Mouse (Mus musculus) liver, embryonic 16.5 days (tissue): ENCODE results near the gene Mvb12a. TPM values are rescaled to one million over a fixed set of nuclear protein-coding genes. Genes with fewer than 3 reads are reported as not detected.
"Not testable (repeated sequence)": the region's sequence is repeated elsewhere in the genome, so short reads cannot be mapped to it uniquely, and the experiment has no call there.

Experiments used
- ATAC-seq: fragments of 200-750 bp; cut with Nextera tagmentation; 2 replicates; pipeline ENCODE4 v1.8.0; 2017; ENCODE audit warnings: low read depth, mild to moderate bottlenecking, moderate number of reproducible peaks, moderate library complexity
- H3K27ac ChIP-seq: fragments of 300-500 bp; sonication (generic); 2 replicates; pipeline ENCODE4 v1.5.1; 2014; ENCODE audit warnings: mild to moderate bottlenecking, low read length
- H3K27me3 ChIP-seq: fragments of 300-500 bp; sonication (generic); 2 replicates; pipeline ENCODE4 v1.6.1; 2014; ENCODE audit warnings: low read depth, low read length, mixed read lengths; ENCODE audit not compliant: control insufficient read depth, insufficient read depth
- H3K36me3 ChIP-seq: fragments of 300-500 bp; sonication (generic); 2 replicates; pipeline ENCODE4 v1.6.1; 2014; ENCODE audit warnings: mild to moderate bottlenecking; ENCODE audit not compliant: control insufficient read depth, insufficient read depth
- H3K4me1 ChIP-seq: fragments of 300-500 bp; sonication (generic); 2 replicates; pipeline ENCODE4 v1.6.1; 2014; ENCODE audit warnings: low read depth, low read length, mixed read lengths; ENCODE audit not compliant: control insufficient read depth
- H3K4me2 ChIP-seq: fragments of 300-500 bp; sonication (generic); 2 replicates; pipeline ENCODE4 v1.6.1; 2014; ENCODE audit warnings: low read depth, low read length, mixed read lengths
- H3K4me3 ChIP-seq: fragments of 300-500 bp; sonication (generic); 2 replicates; pipeline ENCODE4 v1.5.1; 2014; ENCODE audit warnings: low read depth, mild to moderate bottlenecking, low read length
- H3K9ac ChIP-seq: fragments of 300-500 bp; sonication (generic); 2 replicates; pipeline ENCODE4 v1.6.1; 2014; ENCODE audit warnings: low read depth, low read length
- H3K9me3 ChIP-seq: fragments of 300-500 bp; sonication (generic); replicated peaks from 2 replicates; pipeline ENCODE4 v1.6.1; 2016; ENCODE audit warnings: low read length; ENCODE audit not compliant: control insufficient read depth
- WGBS: fragments of 180-500 bp; shearing (Covaris S2); extraction: QIAGEN DNeasy Blood & Tissue Kit; methylation state at CpG from one replicate; pipeline ENCODE4 v1.1.7; 2014; ENCODE audit not compliant: insufficient replicate concordance; 5-methylcytosine and 5-hydroxymethylcytosine counted together
- polyA plus RNA-seq: library from polyadenylated mRNA; unstranded; fragments of >200 nt; fragmentation: Nextera tagmentation; extraction: Ambion mirVana; gene quantifications from 2 replicates; pipeline ENCODE4 v1.2.1, GENCODE M21; 2015

Gene Mvb12a
- polyA plus RNA-seq, 1 experiment from 2014 or later: 32.5 TPM

DNA sequence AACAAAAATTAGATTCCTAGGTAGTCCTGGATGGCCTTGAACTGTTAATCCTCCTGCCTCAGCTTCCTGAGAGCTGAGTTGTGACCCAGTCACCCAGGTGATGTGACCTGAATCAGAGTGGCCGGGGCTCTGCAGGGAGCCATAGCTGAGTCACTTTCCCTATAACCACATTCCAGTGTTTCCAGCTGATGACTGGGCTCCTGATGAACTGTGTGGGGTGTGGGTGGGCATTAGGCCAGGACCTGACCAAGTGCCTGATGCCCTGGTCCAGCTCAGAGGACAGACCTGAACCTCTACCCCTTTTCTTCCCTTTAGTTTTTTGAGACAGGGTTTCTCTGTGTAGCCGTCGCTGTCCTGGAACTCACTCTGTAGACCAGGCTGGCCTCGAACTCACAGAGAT is 37.4 kb upstream of the Mvb12a start:
- no peak overlapping the region for H3K9ac ChIP-seq
- no peak for ATAC-seq
- H3K36me3 ChIP-seq: no peaks in the 10 kb centered on the region
- peaks cover 3% of the 10 kb centered on the region; the same call in 1 of the 2 replicates for H3K4me1 ChIP-seq
- 69% methylated on average over 4 of the region's 4 CpGs for WGBS
- H3K9me3 ChIP-seq: no peaks in the 10 kb centered on the region
- H3K27me3 ChIP-seq: peaks cover 37% of the 10 kb centered on the region
- no peak overlapping the region for H3K4me3 ChIP-seq
- no peak overlapping the region for H3K4me2 ChIP-seq
- H3K27ac ChIP-seq: no peak overlapping the region

DNA sequence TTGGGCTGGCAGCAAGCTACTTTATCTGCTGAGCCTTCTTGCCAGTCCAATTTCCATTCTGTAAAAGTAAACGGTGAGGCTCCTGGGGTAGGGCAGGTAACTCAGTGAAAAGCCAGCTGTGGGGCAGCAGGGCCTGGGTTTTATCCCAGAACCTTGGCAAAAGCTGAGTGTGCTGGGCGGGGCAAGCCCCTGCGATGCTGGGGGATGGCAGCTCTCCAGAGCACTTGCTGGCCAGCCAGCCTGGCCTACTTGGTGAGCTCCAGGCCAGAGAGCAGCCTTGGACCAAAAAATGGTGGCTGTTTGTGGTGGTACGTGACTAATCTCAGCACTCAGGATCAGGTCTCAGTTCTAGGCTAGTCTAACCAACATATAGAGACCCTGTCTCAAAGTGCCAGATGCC is 36.7 kb upstream of the Mvb12a start:
- Histone ChIP-seq H3K4me3 (no peak overlapping the region), H3K36me3 (no peaks in the 10 kb centered on the region), H3K9me3 (no peaks in the 10 kb centered on the region), H3K4me2 (no peak overlapping the region), H3K4me1 (peaks cover 3% of the 10 kb centered on the region; the same call in 1 of the 2 replicates), H3K27me3 (peaks cover 37% of the 10 kb centered on the region), H3K27ac (no peak overlapping the region), H3K9ac (no peak overlapping the region)
- WGBS: 62% methylated on average over 4 of the region's 4 CpGs
- ATAC-seq: no peak

DNA sequence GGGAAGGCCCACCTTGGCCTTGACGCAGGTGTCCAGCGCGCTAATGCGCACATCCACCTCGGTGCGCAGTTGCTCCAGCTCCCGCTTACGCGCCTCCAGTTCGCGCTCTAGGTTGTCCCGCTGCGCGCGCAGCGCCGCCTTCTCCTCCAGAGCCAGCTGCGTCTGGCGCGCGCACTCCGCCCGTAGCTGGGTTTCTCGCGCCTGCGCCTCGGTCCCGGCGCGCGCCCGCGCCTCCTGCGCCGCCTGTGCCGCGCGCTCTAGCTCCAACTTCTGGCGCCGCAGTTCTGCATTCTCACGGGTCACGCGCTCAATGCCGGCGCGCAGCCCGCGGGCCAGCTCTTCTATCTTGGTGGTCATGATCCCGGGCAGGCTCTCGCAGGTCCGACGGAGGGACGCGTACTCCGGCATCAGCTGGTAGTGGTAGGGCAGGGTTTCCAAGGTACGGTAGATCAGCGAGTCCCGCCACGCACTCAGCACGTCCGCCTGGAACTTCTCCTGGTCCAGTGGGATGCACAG is 35.1 kb upstream of the Mvb12a start:
- 2% methylated on average over 60 of the region's 61 CpGs for WGBS
- peak; percentile 49 for ATAC-seq
- H3K36me3 ChIP-seq: no peaks in the 10 kb centered on the region
- no peak overlapping the region for H3K9ac ChIP-seq
- peak overlapping the region; percentile 47 for H3K4me2 ChIP-seq
- peaks cover 37% of the 10 kb centered on the region for H3K27me3 ChIP-seq
- H3K4me1 ChIP-seq: peaks cover 12% of the 10 kb centered on the region
- no peaks in the 10 kb centered on the region for H3K9me3 ChIP-seq
- no peak overlapping the region for H3K27ac ChIP-seq
- peak overlapping the region; percentile 36 for H3K4me3 ChIP-seq

DNA sequence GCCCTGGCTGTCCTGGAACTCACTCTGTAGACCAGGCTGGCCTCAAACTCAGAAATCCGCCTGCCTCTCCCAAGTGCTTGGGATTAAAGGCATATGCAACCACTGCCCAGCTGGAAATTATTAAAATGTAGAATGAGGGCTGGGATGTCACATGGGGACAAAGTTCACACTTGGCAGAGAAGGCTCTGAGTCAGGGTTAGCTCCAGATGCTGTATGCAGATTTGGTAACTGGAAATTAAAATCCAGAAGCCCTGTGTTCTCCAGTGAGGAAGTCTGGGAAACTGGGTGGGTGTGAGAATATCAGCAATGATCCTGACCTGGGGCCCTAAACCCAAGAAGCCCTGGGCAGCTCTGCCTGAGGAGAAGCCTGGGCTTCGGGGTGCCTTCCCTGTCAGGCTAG is 33.4 kb upstream of the Mvb12a start:
- H3K27me3 ChIP-seq: peaks cover 37% of the 10 kb centered on the region
- no peaks in the 10 kb centered on the region for H3K9me3 ChIP-seq
- no peak overlapping the region for H3K4me3 ChIP-seq
- H3K4me2 ChIP-seq: no peak overlapping the region
- H3K36me3 ChIP-seq: no peaks in the 10 kb centered on the region
- peaks cover 12% of the 10 kb centered on the region for H3K4me1 ChIP-seq
- ATAC-seq: no peak
- 72% methylated on average over 2 of the region's 2 CpGs for WGBS
- no peak overlapping the region for H3K27ac ChIP-seq
- H3K9ac ChIP-seq: no peak overlapping the region

DNA sequence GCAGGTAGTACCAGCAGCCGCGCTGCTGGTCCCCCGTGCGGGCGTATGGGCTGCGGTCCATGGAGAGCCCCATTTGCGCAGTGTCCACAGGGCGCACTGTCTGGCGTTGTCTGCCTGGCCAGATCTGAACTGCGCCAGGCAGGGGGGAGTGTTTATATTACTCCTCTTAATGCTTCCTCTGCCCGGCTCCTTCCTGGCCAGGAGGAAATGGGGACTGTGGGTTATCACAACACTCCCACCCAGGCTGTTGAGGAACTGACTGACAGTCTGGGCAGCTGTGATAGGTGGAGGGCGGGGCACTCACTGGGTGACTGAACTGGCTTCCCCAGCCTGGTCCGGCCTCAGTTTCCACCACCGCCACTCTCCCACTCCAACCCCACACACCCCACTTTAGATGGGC is 31.1 kb upstream of the Mvb12a start, which contains the start of gene Plvap:
Gene Plvap, minus strand, starts transcription at position 109 of the 400 bp plus-strand sequence.
- peaks cover 27% of the 10 kb centered on the region for H3K27me3 ChIP-seq
- no peak within 1 kb of the TSS for H3K9ac ChIP-seq
- 7% methylated on average over 14 of the region's 14 CpGs for WGBS
- peak within 1 kb of the TSS; percentile 43 for H3K4me3 ChIP-seq
- no peak within 1 kb of the TSS for H3K27ac ChIP-seq
- H3K4me1 ChIP-seq: peaks cover 12% of the 10 kb centered on the region
- H3K4me2 ChIP-seq: peak within 1 kb of the TSS; percentile 50
- peak; percentile 81 for ATAC-seq
- no peaks in the 10 kb centered on the region for H3K9me3 ChIP-seq
- no peaks in the 10 kb centered on the region for H3K36me3 ChIP-seq

DNA sequence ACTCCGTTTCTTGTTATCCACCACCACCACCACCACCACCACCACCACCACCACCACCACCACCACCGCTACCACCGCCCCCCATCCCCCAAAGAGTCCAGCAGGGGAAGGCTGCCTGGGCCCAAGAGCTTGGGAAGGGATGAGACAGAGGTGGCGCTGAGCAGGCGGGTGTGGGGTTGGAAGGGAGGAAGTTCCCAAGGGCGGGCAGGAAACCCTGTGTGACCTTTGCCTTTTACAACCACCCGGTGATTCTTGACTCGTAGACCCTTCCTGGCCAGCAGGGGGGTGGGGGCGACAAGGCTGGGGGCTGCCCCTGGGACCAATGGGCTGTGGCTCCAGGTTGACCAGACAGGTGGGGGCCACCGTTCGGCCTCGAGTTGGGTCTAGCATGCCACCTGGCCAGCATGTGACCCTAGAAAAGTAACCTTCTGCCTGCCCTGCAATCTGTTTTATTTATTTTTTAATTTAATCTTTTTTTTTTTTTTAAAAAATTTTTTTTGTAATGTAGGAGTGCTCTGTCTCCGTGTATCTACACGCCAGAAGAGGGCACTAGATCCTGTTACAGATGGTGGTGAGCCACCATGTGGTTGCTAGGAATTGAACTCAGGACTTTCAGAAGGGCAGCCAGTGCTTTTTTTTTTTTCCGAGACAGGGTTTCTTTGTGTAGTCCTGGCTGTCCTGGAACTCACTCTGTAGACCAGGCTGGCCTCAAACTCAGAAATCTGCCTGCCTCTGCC is 29.5 kb upstream of the Mvb12a start:
- Histone ChIP-seq H3K4me2 (no peak overlapping the region), H3K9me3 (no peaks in the 10 kb centered on the region), H3K4me3 (no peak overlapping the region), H3K27me3 (peaks cover 12% of the 10 kb centered on the region), H3K27ac (no peak overlapping the region), H3K36me3 (no peaks in the 10 kb centered on the region), H3K4me1 (peaks cover 9% of the 10 kb centered on the region), H3K9ac (no peak overlapping the region)
- 31% methylated on average over 13 of the region's 15 CpGs for WGBS
- no peak for ATAC-seq

DNA sequence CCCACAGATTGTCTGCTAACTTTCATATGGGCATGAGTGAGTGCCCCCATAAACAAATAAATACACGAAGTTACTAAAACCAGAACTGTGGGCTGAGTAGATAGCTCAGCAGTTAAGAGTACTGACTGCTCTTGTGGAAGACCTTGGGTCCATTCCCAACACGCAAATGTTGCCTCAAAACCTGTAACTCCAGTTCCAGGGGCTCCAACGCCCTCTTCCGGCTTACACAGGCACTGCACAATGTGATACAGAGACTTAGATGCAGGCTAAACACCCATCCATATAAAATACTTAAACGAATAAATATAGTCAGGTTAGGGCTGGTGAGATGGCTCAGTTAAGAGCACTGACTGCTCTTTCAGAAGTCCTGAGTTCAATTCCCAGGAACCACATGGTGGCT is 27.7 kb upstream of the Mvb12a start:
- no peak for ATAC-seq
- no peak overlapping the region for H3K4me3 ChIP-seq
- no peak overlapping the region for H3K27ac ChIP-seq
- H3K4me2 ChIP-seq: no peak overlapping the region
- WGBS: 55% methylated on average over 5 of the region's 5 CpGs
- no peaks in the 10 kb centered on the region for H3K9me3 ChIP-seq
- no peaks in the 10 kb centered on the region for H3K36me3 ChIP-seq
- no peak overlapping the region for H3K9ac ChIP-seq
- no peaks in the 10 kb centered on the region; the same call in 1 of the 2 replicates for H3K27me3 ChIP-seq
- H3K4me1 ChIP-seq: peaks cover 9% of the 10 kb centered on the region

DNA sequence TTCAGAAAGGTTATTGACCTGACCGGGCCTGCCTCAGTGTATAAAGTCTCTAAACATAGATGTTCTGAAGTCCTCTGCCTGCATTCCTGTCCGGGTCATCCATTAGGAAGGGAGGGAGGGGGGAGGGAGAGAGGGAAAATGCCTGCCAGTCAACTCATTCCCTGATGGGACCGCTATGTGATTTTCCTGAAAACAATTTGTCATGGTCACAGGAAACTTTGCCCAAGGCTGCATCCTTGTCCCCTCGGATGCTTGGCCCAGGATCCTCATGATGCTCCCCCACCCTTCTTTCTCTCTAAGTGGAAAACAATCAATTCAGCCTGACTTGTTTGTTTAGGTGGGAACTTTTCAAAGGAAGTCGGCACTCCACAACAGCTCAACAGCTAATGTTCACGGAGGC is 25.9 kb upstream of the Mvb12a start:
- no peak overlapping the region for H3K9ac ChIP-seq
- no peaks in the 10 kb centered on the region for H3K9me3 ChIP-seq
- 34% methylated on average over 6 of the region's 6 CpGs for WGBS
- no peak overlapping the region for H3K4me2 ChIP-seq
- no peak overlapping the region for H3K27ac ChIP-seq
- H3K27me3 ChIP-seq: no peaks in the 10 kb centered on the region
- H3K4me3 ChIP-seq: no peak overlapping the region
- ATAC-seq: no peak
- H3K36me3 ChIP-seq: no peaks in the 10 kb centered on the region
- peaks cover 2% of the 10 kb centered on the region for H3K4me1 ChIP-seq

DNA sequence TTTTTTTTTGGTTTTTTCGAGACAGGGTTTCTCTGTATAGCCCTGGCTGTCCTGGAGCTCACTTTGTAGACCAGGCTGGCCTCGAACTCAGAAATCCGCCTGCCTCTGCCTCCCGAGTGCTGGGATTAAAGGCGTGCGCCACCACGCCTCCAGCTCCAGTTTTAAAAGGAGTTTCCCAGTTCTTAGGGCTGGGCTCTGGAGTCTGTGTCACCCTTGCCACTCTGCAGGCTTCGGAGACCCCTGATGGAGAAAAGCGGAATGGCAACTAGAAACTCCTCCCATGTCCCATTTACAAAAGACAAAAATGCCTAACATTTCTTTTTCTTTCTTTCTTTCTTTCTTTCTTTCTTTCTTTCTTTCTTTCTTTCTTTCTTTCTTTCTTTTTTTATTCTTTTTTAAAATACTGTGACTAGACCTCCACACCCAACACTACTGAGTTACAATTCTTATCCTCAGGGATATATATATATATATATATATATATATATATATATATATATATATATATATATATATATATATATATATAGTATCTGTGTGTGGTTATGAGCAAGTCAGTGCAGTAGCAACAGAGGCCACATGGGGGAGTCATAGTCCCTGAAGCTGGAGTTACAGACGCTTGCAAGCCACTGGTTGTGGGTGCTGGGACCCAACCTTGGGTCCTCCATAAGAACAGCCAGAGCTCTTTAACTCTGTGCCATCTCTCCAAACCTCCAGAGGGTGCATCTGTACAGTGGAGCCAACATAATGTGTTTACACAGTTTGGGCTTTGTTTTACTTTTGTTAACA is 23.5 kb upstream of the Mvb12a start:
- H3K4me1 ChIP-seq, H3K9me3 ChIP-seq, H3K4me3 ChIP-seq, H3K4me2 ChIP-seq, ATAC-seq, H3K9ac ChIP-seq, H3K27ac ChIP-seq, H3K27me3 ChIP-seq, H3K36me3 ChIP-seq: not testable (repeated sequence)
- WGBS: 18% methylated on average over 9 of the region's 10 CpGs
